Mouse (Mus musculus): ENCODE results near the gene Gprc5b. TPM values are rescaled to one million over a fixed set of nuclear protein-coding genes. Genes with fewer than 3 reads are reported as not detected.

Gene Gprc5b
- polyA plus RNA-seq, 1 experiment from 2014 or later = 7.4 TPM

DNA sequence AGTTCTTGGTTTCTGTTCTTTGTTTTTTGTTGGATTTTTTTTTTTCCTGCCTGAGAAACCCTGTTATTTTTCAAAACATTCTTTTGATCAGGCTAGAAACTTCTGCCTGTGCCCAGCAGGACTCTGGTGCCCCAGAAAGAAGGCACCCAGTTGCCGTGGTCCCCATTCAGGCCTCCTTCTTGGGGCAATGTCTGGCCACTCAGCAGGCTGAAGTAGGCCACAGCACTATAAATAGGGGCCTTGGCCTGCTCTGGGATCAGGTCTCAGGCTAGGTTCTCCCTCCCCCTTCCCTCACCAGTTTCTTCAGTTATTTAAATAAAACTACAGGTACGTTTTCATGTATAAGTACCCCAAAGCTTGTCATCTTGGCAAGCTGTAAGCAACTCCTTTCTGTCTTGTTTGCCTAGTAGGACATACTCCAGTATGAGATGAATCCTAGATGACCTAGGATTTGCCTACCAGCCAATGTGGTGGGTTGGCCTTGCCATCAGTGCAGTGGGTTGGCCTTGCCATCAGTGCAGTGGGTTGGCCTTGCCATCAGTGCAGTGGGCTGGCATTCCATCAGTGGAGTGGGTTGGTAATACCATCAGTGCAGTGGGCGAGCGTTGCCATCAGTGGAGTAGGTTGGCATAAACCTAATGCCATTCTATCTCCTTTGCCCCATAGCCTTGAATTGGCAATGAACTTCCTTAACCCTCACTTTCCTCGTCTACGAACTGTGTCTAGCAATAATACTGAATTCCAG, 68.3 kb downstream of the Gprc5b start:
- no peaks in the 10 kb centered on the region for H3K27me3 ChIP-seq
- no peaks in the 10 kb centered on the region for H3K9me3 ChIP-seq
- H3K4me3 ChIP-seq = no peak overlapping the region
- H3K9ac ChIP-seq = no peak overlapping the region
- H3K4me1 ChIP-seq = peaks cover 18% of the 10 kb centered on the region
- no peak overlapping the region for H3K27ac ChIP-seq
- no peaks in the 10 kb centered on the region for H3K36me3 ChIP-seq
- no peak overlapping the region for H3K4me2 ChIP-seq
- no peak for ATAC-seq (ENCODE audit: insufficient number of reproducible peaks, low FRiP score, low TSS enrichment, low read depth)
- WGBS = 81% methylated on average over 6 of the region's 6 CpGs

DNA sequence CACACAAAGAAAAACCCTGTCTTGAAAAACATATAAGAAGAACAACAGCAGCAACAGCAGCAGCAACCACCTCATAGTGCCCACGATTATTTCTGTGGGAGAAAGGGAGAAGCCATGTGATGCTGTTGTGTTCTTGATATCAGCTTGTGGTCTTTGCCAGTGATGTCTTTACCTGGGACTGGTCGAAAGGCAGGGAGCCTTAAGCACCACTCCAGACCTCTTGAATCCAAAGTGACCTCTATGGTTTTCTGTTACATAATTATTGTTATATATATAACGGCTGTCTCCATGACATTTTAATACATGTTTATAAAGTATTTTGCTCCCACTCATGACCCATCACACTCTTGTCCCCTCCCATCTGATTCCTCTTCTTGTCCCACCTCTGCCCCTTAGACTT, 69.5 kb downstream of the Gprc5b start:
- Histone ChIP-seq H3K4me1 (peaks cover 18% of the 10 kb centered on the region), H3K4me3 (no peak overlapping the region), H3K27ac (no peak overlapping the region), H3K36me3 (no peaks in the 10 kb centered on the region), H3K9ac (no peak overlapping the region), H3K27me3 (no peaks in the 10 kb centered on the region), H3K4me2 (no peak overlapping the region), H3K9me3 (no peaks in the 10 kb centered on the region)
- ATAC-seq (ENCODE audit: insufficient number of reproducible peaks, low FRiP score, low TSS enrichment, low read depth) = no peak
- 81% methylated on average over 3 of the region's 3 CpGs for WGBS

- H3K9me3 ChIP-seq = no peaks in the 10 kb centered on the region
- H3K4me2 ChIP-seq = no peak overlapping the region
- no peak for ATAC-seq (ENCODE audit: insufficient number of reproducible peaks, low FRiP score, low TSS enrichment, low read depth)
- no peaks in the 10 kb centered on the region for H3K4me1 ChIP-seq
- no peak overlapping the region for H3K4me3 ChIP-seq
- H3K9ac ChIP-seq = no peak overlapping the region
- 54% methylated on average over 4 of the region's 4 CpGs for WGBS
- H3K27ac ChIP-seq = no peak overlapping the region
- no peaks in the 10 kb centered on the region for H3K36me3 ChIP-seq
- no peaks in the 10 kb centered on the region for H3K27me3 ChIP-seq
Observed at GRCm38 (mm10) chr7:118922441-118923202, 72.4 kb downstream of the Gprc5b start.

Other genes starting within 250 kb of the Gprc5b start
- 2.2 and 2.4 TPM in 2 replicates for gene Iqck, start 139.5 kb downstream of the Gprc5b start, polyA plus RNA-seq (2015; fragmentation: Nextera tagmentation; extraction: Ambion mirVana)
- 87.9 and 88.4 TPM in 2 replicates for gene Knop1, start 139.0 kb downstream of the Gprc5b start, polyA plus RNA-seq (2015; fragmentation: Nextera tagmentation; extraction: Ambion mirVana)
- gene Gpr139, start 189.4 kb upstream of the Gprc5b start, polyA plus RNA-seq (2015; fragmentation: Nextera tagmentation; extraction: Ambion mirVana) = not detected in 2 replicates